Mouse (Mus musculus) skeletal muscle tissue, adult 2 months (tissue): ENCODE measurements around the gene Mthfsl.
"Not testable (repeated sequence)": the region's sequence is repeated elsewhere in the genome, so short reads cannot be mapped to it uniquely, and the experiment has no call there.

Experiments
- DNase-seq: peaks from one replicate; pipeline ENCODE4 v3.0.0-alpha.2; 2012; ENCODE audit warnings: low read depth, low spot score

Mthfsl gene

DNA sequence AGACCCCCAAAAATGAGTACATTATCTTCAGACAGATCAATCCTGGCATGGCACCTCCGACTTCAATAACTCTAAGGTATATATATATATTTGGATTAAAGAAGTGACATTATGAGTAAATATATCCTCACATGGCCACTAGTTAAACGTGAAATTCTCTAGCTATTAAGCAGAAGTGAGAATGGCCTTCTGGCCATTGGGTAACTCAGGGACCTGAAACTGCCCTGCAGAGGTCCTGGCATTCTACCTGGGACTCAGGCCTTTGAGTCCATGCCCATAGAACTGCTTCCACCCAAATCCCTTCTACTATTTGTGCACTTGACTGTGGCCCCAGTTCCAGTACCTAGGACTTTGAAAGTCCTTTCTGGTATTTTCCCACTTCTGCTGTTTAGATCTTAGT, 28.8 kb downstream of the Mthfsl start:
- not testable (repeated sequence) for DNase-seq

DNA sequence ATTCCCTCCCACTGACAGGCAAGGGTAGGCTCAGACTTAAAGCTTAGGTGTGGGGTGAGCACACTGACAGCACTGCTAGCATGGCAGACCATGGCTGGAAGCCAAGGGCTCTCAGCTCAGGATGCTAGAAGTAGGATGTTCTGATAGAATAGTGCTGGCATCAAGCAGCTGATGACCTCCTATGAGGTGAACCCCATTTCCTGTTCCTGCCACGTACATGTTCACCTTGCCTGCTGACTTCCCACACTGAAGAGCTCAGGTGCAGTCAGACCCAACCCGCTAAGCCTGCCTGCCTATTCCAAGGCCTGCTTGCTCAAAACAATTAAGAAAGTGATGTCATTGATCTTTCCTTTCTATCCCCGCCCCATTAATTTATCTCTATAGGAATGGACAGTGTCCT, 30.6 kb downstream of the Mthfsl start:
- not testable (repeated sequence) for DNase-seq

DNA sequence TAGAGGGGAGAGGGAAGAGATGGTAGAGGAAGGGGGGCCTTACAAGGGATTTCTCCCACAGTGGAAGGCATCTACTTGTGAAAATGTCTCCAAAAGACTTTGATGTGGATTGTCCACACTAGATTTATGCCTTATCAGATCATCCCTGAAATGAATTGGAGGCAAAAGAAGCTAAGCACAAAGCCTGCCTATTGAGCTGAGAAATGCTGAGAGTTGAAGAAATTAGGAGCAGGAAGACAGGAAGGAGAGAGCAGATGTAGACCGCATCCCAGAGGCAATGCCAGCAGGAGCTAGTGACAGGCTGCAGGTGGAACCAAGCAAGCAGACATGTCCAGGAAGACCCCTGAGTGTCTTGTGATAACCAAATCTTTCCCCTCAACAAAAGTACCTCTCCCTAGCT, 33.4 kb downstream of the Mthfsl start:
- DNase-seq, result not testable (repeated sequence)

DNA sequence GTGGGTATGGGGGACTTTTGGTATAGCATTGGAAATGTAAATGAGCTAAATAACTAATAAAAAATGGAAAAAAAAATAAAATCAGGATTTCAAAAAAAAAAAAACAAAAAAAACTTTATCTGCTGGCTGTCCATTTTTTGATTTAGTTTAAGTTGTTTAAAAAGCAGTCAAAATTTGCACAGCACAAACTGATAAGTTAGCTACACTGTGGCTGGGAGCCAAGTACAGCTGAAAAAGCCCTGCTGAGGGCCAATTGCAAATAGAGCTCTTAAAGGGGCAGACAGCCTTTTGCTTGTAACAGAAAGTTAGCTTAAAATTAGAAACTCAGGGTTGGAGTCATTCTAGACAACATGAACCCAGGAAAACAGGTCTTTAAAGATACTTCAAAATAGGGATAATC, 61.8 kb downstream of the Mthfsl start:
- DNase-seq, result not testable (repeated sequence)

DNA sequence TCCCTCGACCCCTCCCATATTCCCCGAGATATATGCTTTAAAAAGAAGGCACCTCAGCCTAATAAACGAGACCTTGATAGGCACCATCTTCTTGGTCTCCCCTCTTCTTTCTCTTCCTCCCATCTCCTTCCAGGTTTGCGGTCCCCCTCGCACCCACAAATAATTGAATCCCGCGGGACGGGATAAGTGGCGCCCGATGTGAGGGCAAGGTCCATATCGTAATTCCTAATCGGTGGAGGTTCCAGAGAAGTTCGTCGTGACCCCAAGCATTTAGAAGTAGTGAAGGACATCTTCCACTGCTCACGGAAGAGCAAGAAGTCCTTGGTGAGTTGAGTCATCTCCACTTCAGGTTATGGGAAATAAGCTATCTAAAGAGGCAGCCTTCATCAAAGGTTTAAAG, 69.4 kb downstream of the Mthfsl start:
- DNase-seq, result not testable (repeated sequence)
